ENCODE assay signal across 9 mouse cellular contexts in the genomic region with DNA sequence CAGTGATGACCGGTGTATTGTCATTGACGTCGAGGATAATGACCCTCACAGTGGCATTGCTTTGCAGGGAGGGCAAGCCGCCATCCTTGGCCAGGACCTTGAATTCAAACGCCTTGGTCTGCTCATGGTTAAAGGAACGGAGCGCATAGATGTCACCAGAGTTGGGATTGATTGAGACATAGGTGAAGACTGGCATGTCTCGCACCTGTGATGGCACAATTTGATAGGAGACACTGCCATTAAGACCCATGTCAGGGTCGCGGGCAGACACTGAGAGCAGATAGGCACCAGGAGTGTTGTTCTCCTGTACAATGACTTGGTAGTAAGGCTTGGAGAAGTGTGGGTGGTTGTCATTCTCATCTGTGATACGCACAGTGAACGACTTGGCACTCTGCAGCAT. TPM values are rescaled to one million over a fixed set of nuclear protein-coding genes. Genes with fewer than 3 reads are reported as not detected.
DNase-seq lines count a peak whose midpoint lies in the region; ATAC-seq and TF ChIP-seq lines count a peak whose summit lies in the region.
"Had no signal": no experiment of that assay in that cellular context is flagged by ENCODE, and none has a peak within 500 bp of the region (broad histone marks: within the 10 kb centered on the region; RNA-seq: fewer than 3 reads in every experiment).

No protein-coding gene starts in this region.

- peak overlapping the region; percentile 44 for H3K4me3 ChIP-seq in C2C12 (ENCODE audit: insufficient read depth, poor library complexity, severe bottlenecking)
- peak overlapping the region; percentile 57 for H3K4me3 ChIP-seq in cortical plate, adult 2 months (ENCODE audit: insufficient read depth, low read length)
- H3K4me3 ChIP-seq in hindbrain, embryonic 10.5 days = peak overlapping the region; percentile 63
- peak overlapping the region; percentile 58 for H3K4me3 ChIP-seq in midbrain, embryonic 13.5 days (replicated peaks)

- H3K79me3 ChIP-seq in C2C12 (ENCODE audit: low read depth) = peaks cover 55% of the 10 kb centered on the region

- H3K27ac ChIP-seq in cortical plate, adult 2 months (ENCODE audit: insufficient read depth, low read length) = no peak overlapping the region
- no peak overlapping the region for H3K27ac ChIP-seq in hindbrain, embryonic 10.5 days
- H3K27ac ChIP-seq in midbrain, embryonic 13.5 days = no peak overlapping the region

- H3K4me1 ChIP-seq in cortical plate, adult 2 months (ENCODE audit: control insufficient read depth, insufficient read depth, low read length) = no peaks in the 10 kb centered on the region; the same call in 1 of the 2 replicates
- H3K4me1 ChIP-seq in hindbrain, embryonic 10.5 days (replicated peaks) = 0 out of 2 replicates have a peak, but pooled peaks cover 15% of the 10 kb centered on the region
- peaks cover 13% of the 10 kb centered on the region for H3K4me1 ChIP-seq in midbrain, embryonic 13.5 days (replicated peaks)

- TF ChIP-seq POLR2A in cortical plate, adult 2 months (IDR thresholded peaks at IDR 0.05; ENCODE audit: extremely low read depth, insufficient read depth, low read length) = no peak

- DNase-seq in hindbrain, embryonic 10.5 days (ENCODE audit: low spot score) = no peak
- no peak for DNase-seq in embryo, embryonic 11 days
- no peak for DNase-seq in embryo, embryonic 10 days (ENCODE audit: low spot score)
- DNase-seq in layer of hippocampus, adult 18-20 months (ENCODE audit: low spot score in 2 of 2) = no peak
- DNase-seq: spleen, adult 18-20 months; thymus, postnatal 4 days had no signal

- peak overlapping the region; percentile 69; the same call in 1 of the 2 replicates for H3K9ac ChIP-seq in midbrain, embryonic 13.5 days (replicated peaks)

- peaks cover 12% of the 10 kb centered on the region for H3K36me3 ChIP-seq in C2C12 (ENCODE audit: control insufficient read depth, insufficient read depth)
- H3K36me3 ChIP-seq in hindbrain, embryonic 10.5 days = no peaks in the 10 kb centered on the region
- no peaks in the 10 kb centered on the region for H3K36me3 ChIP-seq in midbrain, embryonic 13.5 days

- no peak for ATAC-seq in midbrain, embryonic 13.5 days

- H3ac ChIP-seq in C2C12 (ENCODE audit: control insufficient read depth, insufficient read length, low read depth) = no peak overlapping the region

- TF ChIP-seq CTCF in C2C12 (IDR thresholded peaks at IDR 0.05; ENCODE audit: control insufficient read depth, insufficient read depth, insufficient read length) = no peak
- TF ChIP-seq CTCF in cortical plate, adult 2 months (IDR thresholded peaks at IDR 0.05; ENCODE audit: extremely low read depth, insufficient read depth, low read length) = no peak

- WGBS in hindbrain, embryonic 10.5 days = 38% methylated on average over 12 of the region's 12 CpGs
- WGBS in midbrain, embryonic 13.5 days = 38% methylated on average over 12 of the region's 12 CpGs

- peaks cover 8% of the 10 kb centered on the region for H3K9me3 ChIP-seq in hindbrain, embryonic 10.5 days
- no peaks in the 10 kb centered on the region for H3K9me3 ChIP-seq in midbrain, embryonic 13.5 days

- no peaks in the 10 kb centered on the region for H3K27me3 ChIP-seq in C2C12 (ENCODE audit: control insufficient read depth, insufficient read depth, insufficient read length)
- peaks cover 76% of the 10 kb centered on the region for H3K27me3 ChIP-seq in hindbrain, embryonic 10.5 days (ENCODE audit: insufficient read depth, poor library complexity, severe bottlenecking)
- 0 out of 2 replicates have a peak, but pooled peaks cover 6% of the 10 kb centered on the region for H3K27me3 ChIP-seq in midbrain, embryonic 13.5 days

- H3K79me2 ChIP-seq in C2C12 (ENCODE audit: control insufficient read depth, insufficient read depth) = peaks cover 81% of the 10 kb centered on the region

- peak overlapping the region; percentile 77 for H3K4me2 ChIP-seq in midbrain, embryonic 13.5 days (replicated peaks)

TF ChIP-seq in C2C12, 6 proteins besides CTCF, POLR2A, EP300 and RAD21:
- TF ChIP-seq MYOD1 (IDR thresholded peaks at IDR 0.05; ENCODE audit: control insufficient read depth, insufficient read length, low read depth) (no peak), USF1 (IDR thresholded peaks at IDR 0.05; ENCODE audit: low read depth) (no peak), FOSL1 (IDR thresholded peaks at IDR 0.05; ENCODE audit: insufficient read depth, low read length, poor library complexity, severe bottlenecking) (no peak), MAX (IDR thresholded peaks at IDR 0.05) (no peak)

RNA-seq across cellular contexts. Expression of a gene that starts 3.2 kb away (rescaled TPM):
- 8.8 TPM for polyA plus RNA-seq in C2C12 (2012; fragmentation: generic; extraction: Trizol)
- 10.9 and 11.4 TPM in 2 replicates for polyA plus RNA-seq in cortical plate, adult 2 months (2012; rRNA removed)
- 2.8 and 3.1 TPM in 2 replicates for polyA plus RNA-seq in hindbrain, embryonic 10.5 days (2016; fragmentation: Nextera tagmentation; extraction: Ambion mirVana)
- polyA plus RNA-seq in midbrain, embryonic 13.5 days (2015; fragmentation: Nextera tagmentation; extraction: Ambion mirVana) = 14.4 and 15.2 TPM in 2 replicates
- total RNA-seq in layer of hippocampus, adult 18-20 months (2021) = 10 to 100 TPM; 75.8 to 80.0 TPM
